Mouse (Mus musculus) urinary bladder, postnatal 4 days (tissue): ENCODE data around the gene Nipsnap1.
A peak's percentile ranks its signal among the peaks of the same experiment; 100 is the strongest.

Experiments
- DNase-seq, 2 experiments: peaks; one replicate each; pipeline ENCODE4 v3.0.0; 2021 to 2022; ENCODE audit warnings: low spot score in 2 of 2

Gene Nipsnap1

GRCm38 (mm10) chr11:4865645-4866251 lies 8.0 kb upstream of the Nipsnap1 start:
- DNase-seq: peak; percentile 27 to 66

DNA sequence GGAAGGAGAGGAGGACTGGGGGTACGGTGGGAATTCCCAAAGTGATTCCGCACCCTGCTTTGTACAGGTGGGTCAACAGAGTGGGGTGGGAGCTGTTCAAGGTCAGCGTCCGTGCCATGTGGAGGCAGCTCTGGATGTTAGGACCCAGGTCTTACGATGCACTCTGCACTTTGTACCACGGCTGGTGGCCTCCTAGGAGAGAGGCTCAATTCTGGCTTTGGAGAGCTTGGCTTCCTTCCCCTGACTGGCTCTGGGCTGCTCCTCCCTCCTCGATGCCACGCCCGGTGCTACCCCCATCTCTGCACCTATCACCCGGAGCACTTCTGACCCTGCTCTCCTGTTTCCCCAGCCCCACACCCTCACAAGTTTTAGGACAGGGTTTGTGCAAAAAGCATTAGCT lies 800 bp downstream of the Nipsnap1 start:
- no peak for DNase-seq

- DNase-seq: no peak
Observed at GRCm38 (mm10) chr11:4881087-4881486, 7.3 kb downstream of the Nipsnap1 start.

DNA sequence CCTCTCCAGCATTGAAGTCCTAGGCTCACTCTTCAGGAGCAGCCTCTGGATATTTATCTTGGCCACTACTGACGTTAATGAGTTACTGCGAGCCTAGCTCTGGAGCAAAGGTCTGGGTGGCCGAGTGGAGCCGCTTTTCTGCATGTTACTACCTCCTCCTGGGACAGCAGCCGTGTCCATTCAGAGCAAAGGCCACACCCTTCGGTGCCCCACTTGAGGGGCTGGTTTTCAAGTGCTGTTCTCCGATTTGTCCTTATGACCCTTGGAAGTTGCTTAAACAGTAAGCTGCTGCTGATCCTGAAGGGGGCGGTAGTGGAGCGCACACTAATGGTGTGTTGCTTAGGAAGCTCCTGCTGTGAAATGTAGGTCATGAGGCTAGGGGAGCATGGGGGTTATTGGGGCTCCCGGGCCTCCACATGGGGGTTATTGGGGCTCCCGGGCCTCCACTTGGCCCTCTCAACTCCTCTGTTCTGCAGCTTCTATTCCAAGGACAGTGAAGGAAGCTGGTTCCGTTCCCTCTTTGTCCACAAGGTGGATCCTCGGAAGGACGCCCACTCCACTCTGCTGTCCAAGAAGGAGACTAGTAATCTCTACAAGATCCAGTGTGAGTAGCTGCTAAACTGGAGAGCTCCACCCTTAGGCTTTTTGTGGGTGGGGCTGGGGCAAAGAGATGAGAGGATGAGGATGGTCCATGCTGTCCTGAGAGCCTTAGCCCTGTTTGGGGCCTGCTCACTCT lies 9.3 kb downstream of the Nipsnap1 start:
- peak in 1 of 2 experiments; percentile 19 for DNase-seq

DNA sequence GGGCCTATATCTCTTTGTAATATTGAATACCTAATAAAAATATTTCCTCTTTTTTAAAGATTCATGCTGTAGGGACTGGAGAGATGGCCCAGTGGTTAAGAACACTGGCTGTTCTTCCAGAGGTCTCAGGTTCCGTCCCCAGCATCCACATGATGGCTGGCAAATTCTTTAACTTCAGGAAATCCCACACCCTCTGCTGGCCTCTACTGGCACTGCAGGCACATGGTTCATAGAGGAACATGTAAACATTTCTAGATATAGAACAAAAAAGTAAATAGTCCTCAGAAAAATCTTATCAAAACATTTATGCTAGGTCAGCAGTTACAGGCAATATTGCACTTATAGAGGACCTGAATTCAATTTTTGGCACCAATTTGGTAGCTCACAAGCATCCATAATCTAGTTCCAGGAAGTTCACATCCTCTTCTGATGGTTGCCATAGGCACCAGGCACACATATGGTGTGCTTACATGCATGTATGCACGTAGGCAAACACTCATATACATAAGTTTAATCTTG lies 11.7 kb downstream of the Nipsnap1 start:
- no peak for DNase-seq

GRCm38 (mm10) chr11:4886987-4887386 lies 13.2 kb downstream of the Nipsnap1 start:
- DNase-seq: no peak

DNA sequence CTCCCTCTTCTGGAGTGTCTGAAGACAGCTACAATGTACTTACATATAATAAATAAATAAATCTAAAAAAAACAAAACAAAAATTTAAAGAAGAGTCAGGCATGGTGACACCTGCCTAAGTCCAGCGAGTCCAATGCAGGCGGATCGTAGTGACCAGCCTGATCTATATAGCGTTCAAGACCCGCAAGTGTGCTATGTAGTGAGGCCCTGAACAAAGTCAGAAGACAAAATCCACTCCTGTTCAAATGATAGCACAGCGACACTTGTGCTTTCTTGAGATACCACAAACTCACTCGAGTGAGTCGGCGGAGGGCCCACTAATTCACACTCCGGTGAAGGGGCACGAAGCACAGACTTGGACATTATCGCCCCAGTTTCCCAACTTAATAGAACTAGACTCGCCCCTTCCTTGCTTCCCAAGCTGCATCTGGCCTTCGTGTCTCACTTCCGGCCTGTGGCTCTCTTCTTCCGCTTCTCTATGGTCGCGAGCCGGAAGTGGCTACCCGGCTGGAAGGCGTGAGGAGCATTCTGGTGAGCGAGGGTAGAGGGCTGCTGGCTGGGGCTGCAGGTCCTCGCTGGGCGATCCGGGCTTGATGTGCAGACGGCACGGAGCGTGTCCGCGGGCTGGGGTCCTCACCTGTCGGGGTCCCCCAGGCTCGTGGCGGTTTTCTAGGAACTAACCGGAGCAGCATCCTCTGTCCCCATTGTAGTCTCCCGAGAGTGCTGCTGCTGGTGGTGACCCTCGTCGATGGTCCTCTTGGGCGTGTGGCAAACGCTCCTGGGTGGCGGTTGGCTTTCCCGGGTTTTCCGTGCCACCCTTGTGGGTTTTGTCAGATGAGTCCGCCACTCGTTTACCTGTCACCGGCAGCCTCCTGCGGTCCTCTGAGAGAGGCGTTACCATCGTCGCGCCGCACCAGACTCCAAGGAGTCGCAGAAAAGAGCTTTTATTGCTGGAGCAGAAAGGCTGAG lies 21.4 kb downstream of the Nipsnap1 start, which contains the start of gene Thoc5:
TSS of gene Thoc5 (plus strand) at position 473 of the 969 bp plus-strand sequence.
- peak; percentile 73 to 79 for DNase-seq

DNA sequence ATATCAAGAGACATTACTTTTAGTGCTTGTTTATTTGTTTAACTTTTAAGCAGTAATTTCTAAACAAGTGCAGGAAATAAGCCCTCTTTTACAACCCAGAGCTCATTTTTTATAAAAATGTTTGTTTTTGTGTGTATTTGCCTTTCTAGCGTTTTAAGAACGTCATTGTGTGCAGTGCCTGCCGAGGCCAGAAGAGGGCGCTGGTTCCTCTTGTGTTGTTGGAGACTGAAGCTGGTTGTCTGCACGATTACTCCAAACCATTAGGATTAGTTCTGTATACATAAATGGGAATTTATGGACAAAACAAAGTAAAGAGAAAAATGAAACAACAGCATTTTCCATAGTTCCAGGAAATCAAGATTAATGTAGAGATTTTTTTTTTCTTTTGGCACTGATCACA lies 26.7 kb downstream of the Nipsnap1 start:
- no peak for DNase-seq

GRCm38 (mm10) chr11:4901956-4902355 lies 28.2 kb downstream of the Nipsnap1 start:
- DNase-seq: no peak

DNA sequence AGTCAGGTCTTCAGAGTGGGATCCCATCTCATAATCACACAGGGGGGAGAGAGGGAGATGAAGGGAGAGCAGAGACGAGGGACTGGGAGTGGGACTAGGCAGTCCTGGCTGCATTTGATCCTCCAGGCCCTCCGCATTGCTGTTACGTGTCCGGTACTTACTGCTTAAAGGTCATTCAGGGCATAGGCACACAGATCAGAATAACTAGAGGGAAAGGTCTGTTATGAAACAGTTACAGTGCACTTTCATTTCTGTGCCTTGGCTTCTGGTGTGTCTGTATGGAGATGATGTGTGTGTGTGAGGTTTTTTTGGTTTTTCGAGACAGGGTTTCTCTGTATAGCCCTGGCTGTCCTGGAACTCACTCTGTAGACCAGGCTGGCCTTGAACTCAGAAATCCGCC lies 32.5 kb downstream of the Nipsnap1 start:
- DNase-seq: no peak

- DNase-seq: no peak
Observed at GRCm38 (mm10) chr11:4916068-4916467, 42.3 kb downstream of the Nipsnap1 start.

GRCm38 (mm10) chr11:4921281-4921680 lies 47.5 kb downstream of the Nipsnap1 start:
- no peak for DNase-seq

- DNase-seq: no peak
Observed at GRCm38 (mm10) chr11:4921751-4922150, 48.0 kb downstream of the Nipsnap1 start.

DNA sequence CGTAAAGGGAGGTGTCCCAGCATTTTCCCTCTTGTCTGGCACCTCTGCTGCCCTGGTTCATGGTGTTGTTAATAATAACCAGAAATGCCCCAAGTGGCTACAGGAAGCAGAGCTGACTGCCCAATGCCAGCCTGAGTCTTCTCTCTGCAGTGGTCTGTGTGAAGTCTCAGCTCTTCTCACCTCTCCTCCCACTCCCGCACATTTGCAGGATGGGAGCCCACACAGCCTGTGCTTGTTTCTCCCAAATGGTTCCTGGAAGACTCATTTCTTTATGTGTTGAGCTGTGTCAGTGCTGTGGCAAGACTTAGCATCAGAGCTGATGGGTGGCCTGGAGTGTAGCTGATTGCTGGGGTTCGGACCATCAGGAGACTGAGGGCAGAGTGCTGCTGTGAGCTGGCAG lies 53.5 kb downstream of the Nipsnap1 start:
- no peak for DNase-seq

- no peak for DNase-seq
Observed at GRCm38 (mm10) chr11:4931009-4931601, 57.4 kb downstream of the Nipsnap1 start.

DNA sequence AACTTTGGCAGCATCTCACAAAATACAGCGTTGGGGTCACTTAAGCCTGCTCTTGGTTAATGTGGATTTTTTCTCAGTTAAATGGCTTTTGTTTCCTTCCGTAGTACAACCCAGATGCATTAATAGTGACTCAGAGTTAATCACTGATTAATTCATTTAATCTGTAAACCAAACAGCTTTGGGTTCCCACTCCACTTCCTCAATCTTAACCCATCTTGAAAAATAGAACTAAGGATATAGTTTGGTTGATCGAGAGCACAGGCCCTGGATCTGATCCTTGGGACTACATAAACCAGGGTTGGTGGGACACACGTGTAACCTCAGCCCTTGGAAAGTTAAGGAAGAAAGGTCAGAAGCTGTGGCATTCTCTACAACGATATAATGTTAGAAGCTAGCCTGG lies 62.5 kb downstream of the Nipsnap1 start:
- DNase-seq: no peak
